Mouse (Mus musculus): ENCODE measurements at regions not wholly inside any gene's neighbourhood (a gene's known extent, or its start where the extent isn't known, plus 50 kb on each side); places are given as distances from the start of the nearest gene placed in this dataset.

- no peak overlapping the region for H3K27ac ChIP-seq (replicated peaks)
- H3K9me3 ChIP-seq, result no peaks in the 10 kb centered on the region
- no peak for DNase-seq (ENCODE audit: low spot score)
- WGBS, result 65% methylated on average over 3 of the region's 3 CpGs
- peaks cover 12% of the 10 kb centered on the region; the same call in 1 of the 2 replicates for H3K4me1 ChIP-seq
- H3K27me3 ChIP-seq (replicated peaks; ENCODE audit: low read depth, poor library complexity, severe bottlenecking), result no peaks in the 10 kb centered on the region
- H3K36me3 ChIP-seq (replicated peaks), result no peaks in the 10 kb centered on the region
- H3K4me3 ChIP-seq, result no peak overlapping the region
Observed at GRCm38 (mm10) chr11:111763081-111763480, 697.1 kb downstream of the Kcnj2 start.

DNA sequence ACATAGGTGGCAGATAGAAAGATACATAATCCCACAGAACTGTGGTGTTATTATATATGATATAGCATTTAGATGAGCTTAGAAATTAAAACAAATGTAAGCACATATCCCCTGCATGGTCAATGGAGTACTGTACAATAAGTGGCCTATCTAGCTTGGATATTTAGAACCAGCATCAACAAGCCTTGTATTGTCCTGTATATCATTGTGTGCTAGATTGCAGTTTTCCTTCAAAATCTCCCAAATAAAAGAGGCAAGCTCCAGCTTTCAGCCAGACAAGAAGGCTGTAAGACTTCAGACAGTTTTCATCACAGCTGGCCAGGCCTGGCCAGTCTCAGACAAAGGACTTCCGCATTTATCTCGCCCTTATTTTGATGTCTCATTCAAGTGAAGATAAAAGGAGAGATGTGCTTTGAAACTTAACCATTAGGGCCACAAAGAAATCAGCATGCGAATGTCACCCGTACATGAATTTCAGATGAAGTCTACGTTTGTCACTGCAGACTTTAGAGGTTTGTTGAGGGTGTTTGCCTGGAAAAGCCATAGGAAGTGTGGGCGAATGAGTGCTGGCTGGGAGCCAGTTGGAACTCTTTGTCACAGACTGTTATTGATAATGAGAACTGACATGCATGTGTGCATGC lies 700.5 kb downstream of the Kcnj2 start:
- no peaks in the 10 kb centered on the region for H3K9me3 ChIP-seq
- no peaks in the 10 kb centered on the region for H3K27me3 ChIP-seq (replicated peaks; ENCODE audit: low read depth, poor library complexity, severe bottlenecking)
- 0 out of 2 replicates have a peak overlapping the region, but pooled peaks have one; percentile 24 for H3K27ac ChIP-seq (replicated peaks)
- no peak for DNase-seq (ENCODE audit: low spot score)
- 71% methylated on average over 6 of the region's 6 CpGs for WGBS
- H3K4me1 ChIP-seq, result peaks cover 12% of the 10 kb centered on the region; the same call in 1 of the 2 replicates
- no peaks in the 10 kb centered on the region for H3K36me3 ChIP-seq (replicated peaks)
- H3K4me3 ChIP-seq, result no peak overlapping the region

DNA sequence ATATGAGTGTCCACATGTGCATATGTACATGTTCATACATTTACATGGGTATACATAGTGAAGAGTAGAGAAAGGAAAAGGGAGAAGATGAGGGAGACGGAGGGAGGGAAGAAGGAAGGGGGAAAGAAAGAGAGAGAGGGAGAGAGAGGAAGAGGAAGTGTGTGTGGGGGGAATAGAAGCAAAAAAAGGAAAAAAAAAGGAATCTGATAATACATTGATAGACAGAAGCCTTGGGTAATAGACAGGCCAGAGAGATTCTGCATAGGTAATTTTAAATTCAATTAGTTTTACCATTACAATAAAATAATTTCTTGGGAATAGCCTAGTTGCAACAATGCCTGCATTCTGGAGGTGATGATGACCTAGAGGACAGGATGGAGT lies 701.0 kb downstream of the Kcnj2 start:
- WGBS, result 87% methylated on average over 1 of the region's 1 CpGs
- H3K4me3 ChIP-seq, result no peak overlapping the region
- H3K36me3 ChIP-seq (replicated peaks), result no peaks in the 10 kb centered on the region
- DNase-seq (ENCODE audit: low spot score), result no peak
- H3K27me3 ChIP-seq (replicated peaks; ENCODE audit: low read depth, poor library complexity, severe bottlenecking), result no peaks in the 10 kb centered on the region
- peaks cover 12% of the 10 kb centered on the region; the same call in 1 of the 2 replicates for H3K4me1 ChIP-seq
- no peaks in the 10 kb centered on the region for H3K9me3 ChIP-seq
- 0 out of 2 replicates have a peak overlapping the region, but pooled peaks have one; percentile 24 for H3K27ac ChIP-seq (replicated peaks)

- no peak for DNase-seq (ENCODE audit: low spot score)
- H3K4me1 ChIP-seq, result no peaks in the 10 kb centered on the region
- no peaks in the 10 kb centered on the region for H3K27me3 ChIP-seq (replicated peaks; ENCODE audit: low read depth, poor library complexity, severe bottlenecking)
- no peak overlapping the region for H3K4me3 ChIP-seq
- WGBS, result 89% methylated on average over 2 of the region's 2 CpGs
- H3K36me3 ChIP-seq (replicated peaks), result no peaks in the 10 kb centered on the region
- H3K27ac ChIP-seq (replicated peaks), result no peak overlapping the region
- H3K9me3 ChIP-seq, result no peaks in the 10 kb centered on the region
Observed at GRCm38 (mm10) chr11:111774108-111774679, 708.2 kb downstream of the Kcnj2 start.

DNA sequence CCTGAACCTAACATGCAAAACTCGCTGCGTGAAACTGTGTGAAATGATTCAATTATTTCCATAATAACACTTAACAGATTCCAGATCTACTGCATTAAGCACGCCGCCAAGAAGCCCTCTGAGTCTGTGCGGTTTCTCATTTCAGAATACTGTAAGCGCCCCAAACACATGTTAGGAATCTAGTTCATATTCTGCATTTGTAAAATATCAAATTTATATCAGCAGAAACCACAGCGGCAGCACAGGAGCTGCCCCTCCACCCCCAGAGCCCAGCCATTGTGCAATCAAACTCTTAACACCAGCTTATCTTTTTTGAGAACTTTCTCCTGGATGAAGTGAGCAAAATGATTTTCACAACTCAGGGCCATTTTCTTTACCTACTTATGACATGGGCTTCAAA lies 715.4 kb downstream of the Kcnj2 start:
- H3K4me1 ChIP-seq, result peaks cover 4% of the 10 kb centered on the region; the same call in 1 of the 2 replicates
- no peaks in the 10 kb centered on the region for H3K27me3 ChIP-seq (replicated peaks; ENCODE audit: low read depth, poor library complexity, severe bottlenecking)
- H3K9me3 ChIP-seq, result no peaks in the 10 kb centered on the region
- no peak overlapping the region for H3K4me3 ChIP-seq
- H3K27ac ChIP-seq (replicated peaks), result no peak overlapping the region
- WGBS, result 52% methylated on average over 7 of the region's 7 CpGs
- no peak for DNase-seq (ENCODE audit: low spot score)
- no peaks in the 10 kb centered on the region for H3K36me3 ChIP-seq (replicated peaks)

GRCm38 (mm10) chr11:111791267-111791926 lies 725.4 kb downstream of the Kcnj2 start:
- no peaks in the 10 kb centered on the region for H3K36me3 ChIP-seq (replicated peaks)
- H3K4me1 ChIP-seq, result peaks cover 4% of the 10 kb centered on the region; the same call in 1 of the 2 replicates
- H3K27me3 ChIP-seq (replicated peaks; ENCODE audit: low read depth, poor library complexity, severe bottlenecking), result no peaks in the 10 kb centered on the region
- H3K9me3 ChIP-seq, result no peaks in the 10 kb centered on the region
- DNase-seq (ENCODE audit: low spot score), result no peak
- whole genome bisulfite sequencing, result 83% methylated on average over 6 of the region's 6 CpGs
- H3K4me3 ChIP-seq, result no peak overlapping the region
- H3K27ac ChIP-seq (replicated peaks), result no peak overlapping the region

GRCm38 (mm10) chr11:111801033-111801432 lies 735.1 kb downstream of the Kcnj2 start:
- 88% methylated on average over 3 of the region's 3 CpGs for WGBS
- H3K27ac ChIP-seq (replicated peaks), result no peak overlapping the region
- no peaks in the 10 kb centered on the region for H3K9me3 ChIP-seq
- no peaks in the 10 kb centered on the region for H3K36me3 ChIP-seq (replicated peaks)
- no peaks in the 10 kb centered on the region for H3K27me3 ChIP-seq (replicated peaks; ENCODE audit: low read depth, poor library complexity, severe bottlenecking)
- H3K4me1 ChIP-seq, result no peaks in the 10 kb centered on the region
- no peak overlapping the region for H3K4me3 ChIP-seq
- no peak for DNase-seq (ENCODE audit: low spot score)

DNA sequence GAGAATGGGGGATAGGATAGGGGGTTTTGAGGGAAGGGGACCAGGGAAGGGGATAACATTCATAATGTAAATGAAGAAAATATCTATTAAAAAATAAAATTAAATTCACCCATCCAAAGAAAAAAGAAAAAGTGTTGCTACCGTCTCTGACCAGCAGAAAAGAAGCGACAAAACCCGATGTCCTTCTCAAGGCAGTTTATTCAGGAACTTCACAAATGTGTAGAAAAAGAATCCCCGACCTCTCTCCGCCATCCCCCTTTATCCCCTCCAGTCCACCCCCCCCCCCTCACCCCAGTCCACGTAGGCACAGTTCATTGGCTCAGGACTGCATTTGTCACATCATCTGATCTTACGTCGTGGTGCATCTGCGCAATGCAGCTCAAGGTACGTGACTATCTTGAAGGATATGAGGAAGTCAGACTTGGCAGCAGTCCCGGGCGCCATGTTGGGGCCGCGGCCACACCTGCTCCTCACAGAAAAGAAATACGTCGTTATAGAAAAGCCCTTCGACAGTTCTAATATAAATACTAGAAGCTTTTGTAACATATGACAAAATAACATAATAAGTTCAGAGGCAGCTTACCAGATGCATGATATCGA lies 750.3 kb downstream of the Kcnj2 start:
- WGBS, result 96% methylated on average over 18 of the region's 18 CpGs
- DNase-seq (ENCODE audit: low spot score), result no peak
- no peaks in the 10 kb centered on the region for H3K36me3 ChIP-seq (replicated peaks)
- H3K27ac ChIP-seq (replicated peaks), result no peak overlapping the region
- H3K27me3 ChIP-seq (replicated peaks; ENCODE audit: low read depth, poor library complexity, severe bottlenecking), result no peaks in the 10 kb centered on the region
- H3K4me3 ChIP-seq, result no peak overlapping the region
- no peaks in the 10 kb centered on the region for H3K9me3 ChIP-seq
- peaks cover 39% of the 10 kb centered on the region for H3K4me1 ChIP-seq

- Histone ChIP-seq H3K27ac (replicated peaks) (peak overlapping the region; percentile 51; the same call in 1 of the 2 replicates), H3K4me3 (peak overlapping the region; percentile 17; the same call in 1 of the 2 replicates), H3K27me3 (replicated peaks; ENCODE audit: low read depth, poor library complexity, severe bottlenecking) (no peaks in the 10 kb centered on the region), H3K9me3 (no peaks in the 10 kb centered on the region), H3K36me3 (replicated peaks) (no peaks in the 10 kb centered on the region), H3K4me1 (peaks cover 39% of the 10 kb centered on the region)
- WGBS, result 2% methylated on average over 10 of the region's 10 CpGs
- peak; percentile 53 for DNase-seq (ENCODE audit: low spot score)
Observed at GRCm38 (mm10) chr11:111818124-111818523, 752.2 kb downstream of the Kcnj2 start.

- Histone ChIP-seq H3K27me3 (replicated peaks; ENCODE audit: low read depth, poor library complexity, severe bottlenecking) (no peaks in the 10 kb centered on the region), H3K4me1 (peaks cover 39% of the 10 kb centered on the region), H3K27ac (replicated peaks) (no peak overlapping the region), H3K4me3 (no peak overlapping the region), H3K9me3 (no peaks in the 10 kb centered on the region), H3K36me3 (replicated peaks) (no peaks in the 10 kb centered on the region)
- DNase-seq (ENCODE audit: low spot score), result no peak
- 38% methylated on average over 7 of the region's 7 CpGs for WGBS
Observed at GRCm38 (mm10) chr11:111820356-111820755, 754.4 kb downstream of the Kcnj2 start.

DNA sequence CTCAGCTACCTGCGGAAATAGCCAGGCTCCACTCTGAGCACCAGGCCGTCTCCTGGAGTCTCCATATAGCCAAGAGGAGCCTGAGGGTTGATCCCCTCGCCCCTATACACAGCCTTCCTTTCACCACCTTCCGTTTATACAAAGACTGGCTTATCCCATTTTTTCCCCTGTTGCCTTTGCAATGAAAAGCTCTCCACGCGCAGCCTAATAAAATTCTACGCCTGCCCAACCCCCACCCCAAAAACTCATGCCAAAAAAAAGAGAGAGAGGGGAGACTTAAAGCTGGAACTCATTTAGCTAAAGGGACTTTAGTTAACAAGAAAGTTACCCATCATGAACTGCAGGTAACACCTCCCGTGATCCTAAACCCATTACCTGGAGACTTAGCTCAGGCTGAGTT lies 762.5 kb downstream of the Kcnj2 start:
- Histone ChIP-seq H3K36me3 (replicated peaks) (no peaks in the 10 kb centered on the region), H3K9me3 (no peaks in the 10 kb centered on the region), H3K4me3 (no peak overlapping the region), H3K4me1 (peaks cover 5% of the 10 kb centered on the region), H3K27ac (replicated peaks) (no peak overlapping the region), H3K27me3 (replicated peaks; ENCODE audit: low read depth, poor library complexity, severe bottlenecking) (no peaks in the 10 kb centered on the region)
- DNase-seq (ENCODE audit: low spot score), result no peak
- WGBS, result 57% methylated on average over 8 of the region's 8 CpGs

GRCm38 (mm10) chr11:111838996-111839395 lies 773.0 kb downstream of the Kcnj2 start:
- Histone ChIP-seq H3K27ac (replicated peaks) (no peak overlapping the region), H3K4me3 (no peak overlapping the region), H3K9me3 (no peaks in the 10 kb centered on the region), H3K27me3 (replicated peaks; ENCODE audit: low read depth, poor library complexity, severe bottlenecking) (peaks cover 25% of the 10 kb centered on the region), H3K36me3 (replicated peaks) (no peaks in the 10 kb centered on the region), H3K4me1 (peaks cover 9% of the 10 kb centered on the region)
- DNase-seq (ENCODE audit: low spot score), result no peak
- 88% methylated on average over 5 of the region's 5 CpGs for WGBS

Data from embryonic facial prominence, embryonic 10.5 days (tissue).